ENCODE assay signal across 21 mouse cellular contexts in the genomic region with DNA sequence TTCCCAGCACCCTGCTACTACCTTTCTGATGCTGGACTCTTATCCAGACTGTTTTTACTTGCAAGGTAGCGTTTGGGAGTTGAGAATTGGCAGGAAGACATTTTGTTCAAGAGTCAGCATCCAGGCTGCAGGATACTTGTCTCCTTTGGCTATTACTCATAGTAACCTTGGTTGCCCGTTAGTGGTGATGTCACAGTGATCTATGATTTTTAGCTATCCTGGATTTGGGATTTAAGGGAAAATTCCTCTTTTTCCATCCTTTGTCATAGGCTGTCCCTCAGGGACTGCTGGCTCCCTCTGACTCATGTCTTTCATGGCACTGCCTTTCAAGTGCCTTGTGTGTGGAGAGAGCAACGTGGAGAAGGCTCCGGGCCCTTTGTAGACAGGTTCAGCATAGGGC. TPM values are rescaled to one million over a fixed set of nuclear protein-coding genes. Genes with fewer than 3 reads are reported as not detected.
A peak's percentile ranks its signal among the peaks of the same experiment; 100 is the strongest.
DNase-seq lines count a peak whose midpoint lies in the region; TF ChIP-seq lines count a peak whose summit lies in the region.
"Had no signal": no experiment of that assay in that cellular context is flagged by ENCODE, and none has a peak within 500 bp of the region (broad histone marks: within the 10 kb centered on the region; RNA-seq: fewer than 3 reads in every experiment).

No protein-coding gene starts in this region.

- no peak overlapping the region for H3K4me3 ChIP-seq in left cerebral cortex, adult 2 months
- no peak overlapping the region for H3K4me3 ChIP-seq in cortical plate, adult 2 months (ENCODE audit: insufficient read depth, low read length)
- H3K4me3 ChIP-seq: embryonic facial prominence, embryonic 13.5 days; embryonic facial prominence, embryonic 15.5 days; erythroblast, embryonic 14.5 days; forebrain, embryonic 10.5 days; forebrain, embryonic 12.5 days had no signal

- peaks cover 12% of the 10 kb centered on the region for H3K4me1 ChIP-seq in cortical plate, adult 2 months (ENCODE audit: control insufficient read depth, insufficient read depth, low read length)
- H3K4me1 ChIP-seq: embryonic facial prominence, embryonic 13.5 days; embryonic facial prominence, embryonic 15.5 days had no signal

- TF ChIP-seq CTCF in left cerebral cortex, adult 2 months (IDR thresholded peaks at IDR 0.05) = no peak
- TF ChIP-seq CTCF in cortical plate, adult 2 months (IDR thresholded peaks at IDR 0.05; ENCODE audit: extremely low read depth, insufficient read depth, low read length) = no peak

- intact Hi-C loops in left cerebral cortex, adult 2 months (cut with DNase I) = loop anchor here (5.0 kb wide), 1 partner anchor 51 kb away; no protein-coding TSS in a partner anchor

- no peak for TF ChIP-seq POLR2A in cortical plate, adult 2 months (IDR thresholded peaks at IDR 0.05; ENCODE audit: extremely low read depth, insufficient read depth, low read length)

- DNase-seq in adrenal gland, adult 2 months = peak; percentile 38
- no peak for DNase-seq in adrenal gland, postnatal 10 days
- no peak for DNase-seq in left cerebral cortex, adult 2 months (ENCODE audit: extremely low spot score in 1 of 2, low spot score in 2 of 2)
- no peak for DNase-seq in left cerebral cortex, adult 9 months (ENCODE audit: low spot score in 2 of 2)
- peak; percentile 39 for DNase-seq in NIH3T3 (ENCODE audit: low read depth)
- no peak for DNase-seq in urinary bladder, adult 2 months (ENCODE audit: low spot score)
- DNase-seq in lung, postnatal 14 days = no peak
- DNase-seq: adrenal gland, postnatal 25 days; B cell, adult 2 months; cerebellum, adult 18-20 months; cerebellum, adult 8-10 months; cerebellum, adult 9-11 months; cerebellum, postnatal 14 days; cerebellum, postnatal 36 days; embryo, embryonic 11 days had no signal

- H3K27ac ChIP-seq in left cerebral cortex, adult 2 months = 0 out of 2 replicates have a peak overlapping the region, but pooled peaks have one; percentile 15
- H3K27ac ChIP-seq in cortical plate, adult 2 months (ENCODE audit: insufficient read depth, low read length) = 0 out of 2 replicates have a peak overlapping the region, but pooled peaks have one; percentile 25
- H3K27ac ChIP-seq: embryonic facial prominence, embryonic 13.5 days; embryonic facial prominence, embryonic 15.5 days; forebrain, embryonic 10.5 days; forebrain, embryonic 12.5 days had no signal

RNA-seq across cellular contexts. Expression of a gene that starts 53.8 kb away (rescaled TPM):
- total RNA-seq in adrenal gland, adult 2 months (2021) = 10 to 100 TPM; 19.1 to 23.6 TPM
- polyA plus RNA-seq in adrenal gland, adult 2 months (2012; rRNA removed) = 13.3 and 14.0 TPM in 2 replicates
- total RNA-seq in adrenal gland, postnatal 10 days (2021) = 10 to 100 TPM; 18.4 to 23.5 TPM
- total RNA-seq in left cerebral cortex, adult 2 months (2021) = 100 to 1,000 TPM; 214 to 217 TPM
- 84.4 and 85.7 TPM in 2 replicates for polyA plus RNA-seq in cortical plate, adult 2 months (2012; rRNA removed)
- 27.8 and 33.7 TPM in 2 replicates for polyA plus RNA-seq in urinary bladder, adult 2 months (2012; rRNA removed)

Comparison
In these comparisons a context has a peak if more than half of its experiments do, and no peak if none do; other contexts are left out.
1. DNase-seq: peak in adrenal gland, adult 2 months (single experiment) and NIH3T3 (single experiment); none in adrenal gland, postnatal 10 days (single experiment), left cerebral cortex, adult 2 months (0 of 2), left cerebral cortex, adult 9 months (0 of 2), urinary bladder, adult 2 months (single experiment) and lung, postnatal 14 days (single experiment).
2. RNA of a gene that starts 53.8 kb away (total RNA-seq): 214 to 217 TPM in left cerebral cortex, adult 2 months; 19.1 to 23.6 TPM in adrenal gland, adult 2 months and 18.4 to 23.5 TPM in adrenal gland, postnatal 10 days; every median in the first group is over 4 times any median in the second.